Mouse (Mus musculus) hindbrain, postnatal 0 days (tissue): Measurements from ENCODE around the gene Atf3. TPM values are rescaled to one million over a fixed set of nuclear protein-coding genes. Genes with fewer than 3 reads are reported as not detected.

Experiments used
- ATAC-seq: fragments of 200-750 bp; cut with Nextera tagmentation; 2 replicates; pipeline ENCODE4 v1.8.0; 2017; ENCODE audit warnings: mild to moderate bottlenecking, moderate TSS enrichment, moderate library complexity
- DNase-seq: peaks from one replicate; pipeline ENCODE4 v3.0.0-alpha.2; 2015; ENCODE audit warnings: low spot score
- H3K27ac ChIP-seq: fragments of 300-500 bp; sonication (generic); 2 replicates; pipeline ENCODE4 v1.5.1; 2014; ENCODE audit warnings: mild to moderate bottlenecking
- H3K27me3 ChIP-seq: fragments of 300-500 bp; sonication (generic); 2 replicates; pipeline ENCODE4 v1.6.1; 2014; ENCODE audit warnings: low read length, mixed read lengths; ENCODE audit not compliant: insufficient read depth
- H3K36me3 ChIP-seq: fragments of 300-500 bp; sonication (generic); 2 replicates; pipeline ENCODE4 v1.6.1; 2014; ENCODE audit warnings: low read length, mixed read lengths; ENCODE audit not compliant: insufficient read depth
- H3K4me1 ChIP-seq: fragments of 300-500 bp; sonication (generic); 2 replicates; pipeline ENCODE4 v1.6.1; 2014; ENCODE audit warnings: antibody characterized with exemption, low read length, mixed read lengths; ENCODE audit not compliant: insufficient read depth
- H3K4me2 ChIP-seq: fragments of 300-500 bp; sonication (generic); 2 replicates; pipeline ENCODE4 v1.6.1; 2014; ENCODE audit warnings: low read depth, mild to moderate bottlenecking, low read length, moderate library complexity, mixed read lengths
- H3K4me3 ChIP-seq: fragments of 300-500 bp; sonication (generic); 2 replicates; pipeline ENCODE4 v1.5.1; 2014; ENCODE audit warnings: low read length
- H3K9ac ChIP-seq: fragments of 300-500 bp; sonication (generic); replicated peaks from 2 replicates; pipeline ENCODE4 v1.6.1; 2014; ENCODE audit warnings: mild to moderate bottlenecking, low read length, moderate library complexity, mixed read lengths
- H3K9me3 ChIP-seq: fragments of 300-500 bp; sonication (generic); 2 replicates; pipeline ENCODE4 v1.6.1; 2016; ENCODE audit warnings: low read length, mixed read lengths
- CTCF ChIP-seq: IDR thresholded peaks from 2 replicates; pipeline ENCODE4 v1.5.1; 2016; ENCODE audit warnings: antibody characterized with exemption, control low read depth, low read depth
- WGBS: fragments of 180-500 bp; shearing (Covaris S2); extraction: QIAGEN DNeasy Blood & Tissue Kit; methylation state at CpG from one replicate; pipeline ENCODE4 v1.1.7; 2014; 5-methylcytosine and 5-hydroxymethylcytosine counted together
- polyA plus RNA-seq: library from polyadenylated mRNA; unstranded; fragments of >200 nt; fragmentation: Nextera tagmentation; extraction: Ambion mirVana; gene quantifications from 2 replicates; pipeline ENCODE4 v1.2.1, GENCODE M21; 2015
- total RNA-seq: library from RNA; depleted of rRNA; stranded (reverse); fragments of >200 nt; gene quantifications from 2 replicates; pipeline ENCODE4 v1.2.3, GENCODE M21; 2014

Atf3 gene
- total and polyA plus RNA-seq, 2 experiments from 2014 or later = 1.6 to 1.8 TPM

- Histone ChIP-seq H3K36me3 (no peaks in the 10 kb centered on the region), H3K9me3 (no peaks in the 10 kb centered on the region), H3K27me3 (no peaks in the 10 kb centered on the region), H3K4me1 (no peaks in the 10 kb centered on the region; the same call in 1 of the 2 replicates), H3K9ac (no peak overlapping the region), H3K4me2 (no peak overlapping the region), H3K27ac (no peak overlapping the region), H3K4me3 (no peak overlapping the region)
- DNase-seq (no peak), ATAC-seq (no peak)
- TF ChIP-seq CTCF = no peak
- 53% methylated on average over 2 of the region's 2 CpGs for WGBS
Observed at GRCm38 (mm10) chr1:191257981-191258380, 40.1 kb upstream of the Atf3 start.

- no peak overlapping the region for H3K27ac ChIP-seq
- no peak for TF ChIP-seq CTCF
- H3K9ac ChIP-seq = no peak overlapping the region
Observed at GRCm38 (mm10) chr1:191257351-191257771, 39.5 kb upstream of the Atf3 start.

GRCm38 (mm10) chr1:191256566-191257350, 38.9 kb upstream of the Atf3 start:
- Histone ChIP-seq H3K27me3 (no peaks in the 10 kb centered on the region), H3K27ac (no peak overlapping the region), H3K4me2 (no peak overlapping the region), H3K36me3 (no peaks in the 10 kb centered on the region), H3K9me3 (no peaks in the 10 kb centered on the region), H3K4me3 (no peak overlapping the region), H3K9ac (no peak overlapping the region), H3K4me1 (no peaks in the 10 kb centered on the region; the same call in 1 of the 2 replicates)
- DNase-seq (no peak), ATAC-seq (no peak)
- WGBS = 60% methylated on average over 11 of the region's 11 CpGs
- TF ChIP-seq CTCF = no peak

More at GRCm38 (mm10) chr1:191257351-191257771, 39.5 kb upstream of the Atf3 start:
- WGBS = 61% methylated on average over 3 of the region's 3 CpGs
- H3K4me2 ChIP-seq = no peak overlapping the region
- no peak overlapping the region for H3K4me3 ChIP-seq
- no peak for ATAC-seq
- no peaks in the 10 kb centered on the region for H3K36me3 ChIP-seq
- no peaks in the 10 kb centered on the region for H3K27me3 ChIP-seq
- H3K4me1 ChIP-seq = no peaks in the 10 kb centered on the region; the same call in 1 of the 2 replicates
- no peaks in the 10 kb centered on the region for H3K9me3 ChIP-seq
- DNase-seq = no peak

GRCm38 (mm10) chr1:191256134-191256533, 38.3 kb upstream of the Atf3 start:
- Histone ChIP-seq H3K36me3 (no peaks in the 10 kb centered on the region), H3K27me3 (no peaks in the 10 kb centered on the region), H3K4me1 (no peaks in the 10 kb centered on the region; the same call in 1 of the 2 replicates), H3K9me3 (no peaks in the 10 kb centered on the region), H3K4me2 (no peak overlapping the region), H3K9ac (no peak overlapping the region), H3K4me3 (no peak overlapping the region), H3K27ac (no peak overlapping the region)
- WGBS = 88% methylated on average over 5 of the region's 5 CpGs
- ATAC-seq (no peak), DNase-seq (no peak)
- no peak for TF ChIP-seq CTCF

GRCm38 (mm10) chr1:191254448-191254847, 36.6 kb upstream of the Atf3 start:
- Histone ChIP-seq H3K4me2 (no peak overlapping the region), H3K27me3 (no peaks in the 10 kb centered on the region), H3K27ac (no peak overlapping the region), H3K9ac (no peak overlapping the region), H3K4me1 (no peaks in the 10 kb centered on the region), H3K9me3 (no peaks in the 10 kb centered on the region), H3K4me3 (no peak overlapping the region), H3K36me3 (no peaks in the 10 kb centered on the region)
- ATAC-seq (peak; percentile 51; the same call in 1 of the 2 replicates), DNase-seq (peak; percentile 11)
- 48% methylated on average over 5 of the region's 5 CpGs for WGBS
- TF ChIP-seq CTCF = no peak

GRCm38 (mm10) chr1:191253636-191254035, 35.8 kb upstream of the Atf3 start:
- Histone ChIP-seq H3K4me2 (no peak overlapping the region), H3K36me3 (no peaks in the 10 kb centered on the region), H3K9ac (no peak overlapping the region), H3K4me3 (no peak overlapping the region), H3K27me3 (no peaks in the 10 kb centered on the region), H3K27ac (no peak overlapping the region), H3K9me3 (no peaks in the 10 kb centered on the region), H3K4me1 (no peaks in the 10 kb centered on the region)
- ATAC-seq (no peak), DNase-seq (no peak)
- TF ChIP-seq CTCF = no peak
- 84% methylated on average over 1 of the region's 1 CpGs for WGBS

GRCm38 (mm10) chr1:191249975-191250374, 32.1 kb upstream of the Atf3 start:
- Histone ChIP-seq H3K27ac (no peak overlapping the region), H3K4me3 (no peak overlapping the region), H3K36me3 (no peaks in the 10 kb centered on the region), H3K27me3 (no peaks in the 10 kb centered on the region), H3K4me1 (no peaks in the 10 kb centered on the region), H3K9me3 (no peaks in the 10 kb centered on the region), H3K4me2 (no peak overlapping the region), H3K9ac (no peak overlapping the region)
- no peak for TF ChIP-seq CTCF
- no peak for ATAC-seq
- 96% methylated on average over 3 of the region's 3 CpGs for WGBS
- no peak for DNase-seq
